Mouse (Mus musculus): ENCODE data around the gene Pnp.
A peak's percentile ranks its signal among the peaks of the same experiment; 100 is the strongest.
"Not testable (repeated sequence)": the region's sequence is repeated elsewhere in the genome, so short reads cannot be mapped to it uniquely, and the experiment has no call there.

Pnp gene

GRCm38 (mm10) chr14:50973700-50974099, 42.8 kb downstream of the Pnp start:
- DNase-seq (ENCODE audit: low read depth, low spot score): peak; percentile 66

GRCm38 (mm10) chr14:50975001-50975400, 44.1 kb downstream of the Pnp start:
- DNase-seq (ENCODE audit: low read depth, low spot score): no peak

GRCm38 (mm10) chr14:50976674-50977073, 45.8 kb downstream of the Pnp start:
- no peak for DNase-seq (ENCODE audit: low read depth, low spot score)

GRCm38 (mm10) chr14:50978451-50978850, 47.6 kb downstream of the Pnp start:
- not testable (repeated sequence) for DNase-seq (ENCODE audit: low read depth, low spot score)

- DNase-seq (ENCODE audit: low read depth, low spot score): peak; percentile 62
These were observed 48.7 kb downstream of the Pnp start for GRCm38 (mm10) chr14:50979631-50980030.

GRCm38 (mm10) chr14:50981207-50981606, 50.3 kb downstream of the Pnp start:
- no peak for DNase-seq (ENCODE audit: low read depth, low spot score)

- DNase-seq (ENCODE audit: low read depth, low spot score): no peak
These were observed 51.0 kb downstream of the Pnp start for GRCm38 (mm10) chr14:50981837-50982236.

GRCm38 (mm10) chr14:50987668-50988067, 56.8 kb downstream of the Pnp start:
- DNase-seq (ENCODE audit: low read depth, low spot score): no peak

- no peak for DNase-seq (ENCODE audit: low read depth, low spot score)
These were observed 60.2 kb downstream of the Pnp start for GRCm38 (mm10) chr14:50991037-50991436.

GRCm38 (mm10) chr14:50997088-50997487, 66.2 kb downstream of the Pnp start:
- no peak for DNase-seq (ENCODE audit: low read depth, low spot score)

- DNase-seq (ENCODE audit: low read depth, low spot score): no peak
These were observed 67.3 kb downstream of the Pnp start for GRCm38 (mm10) chr14:50997999-50998666.

GRCm38 (mm10) chr14:51007152-51007801, 76.4 kb downstream of the Pnp start, which contains the start of gene Rnase10:
Rnase10 (plus strand) TSS chr14:51007751.
- no peak for DNase-seq (ENCODE audit: low read depth, low spot score)

- DNase-seq (ENCODE audit: low read depth, low spot score): no peak
These were observed 77.2 kb downstream of the Pnp start for GRCm38 (mm10) chr14:51007914-51008713.

GRCm38 (mm10) chr14:51008781-51009180, 77.9 kb downstream of the Pnp start:
- DNase-seq (ENCODE audit: low read depth, low spot score): no peak

GRCm38 (mm10) chr14:51009572-51009971, 78.7 kb downstream of the Pnp start:
- no peak for DNase-seq (ENCODE audit: low read depth, low spot score)

- peak; percentile 49 for DNase-seq (ENCODE audit: low read depth, low spot score)
These were observed 83.8 kb downstream of the Pnp start for GRCm38 (mm10) chr14:51014724-51015123.
